Mouse (Mus musculus) limb, embryonic 12.5 days (tissue): Measurements from ENCODE around the gene Osbpl11. TPM values are rescaled to one million over a fixed set of nuclear protein-coding genes. Genes with fewer than 3 reads are reported as not detected.
"Not testable (repeated sequence)": the region's sequence is repeated elsewhere in the genome, so short reads cannot be mapped to it uniquely, and the experiment has no call there.

Source experiments
- ATAC-seq: fragments of 200-750 bp; cut with Nextera tagmentation; 2 replicates; pipeline ENCODE4 v1.8.0; 2017; ENCODE audit warnings: low read depth, moderate TSS enrichment; ENCODE audit not compliant: insufficient number of reproducible peaks, insufficient read depth, low FRiP score, low TSS enrichment
- H3K27ac ChIP-seq: fragments of 300-500 bp; sonication (generic); 2 replicates; pipeline ENCODE4 v1.5.1; 2016; ENCODE audit warnings: mild to moderate bottlenecking, moderate library complexity
- H3K27me3 ChIP-seq: fragments of 300-500 bp; sonication (generic); 2 replicates; pipeline ENCODE4 v1.6.1; 2016; ENCODE audit warnings: mild to moderate bottlenecking, moderate library complexity
- H3K36me3 ChIP-seq: fragments of 300-500 bp; sonication (generic); 2 replicates; pipeline ENCODE4 v1.6.1; 2016; ENCODE audit warnings: mild to moderate bottlenecking, moderate library complexity
- H3K4me1 ChIP-seq: fragments of 300-500 bp; sonication (generic); replicated peaks from 2 replicates; pipeline ENCODE4 v1.6.1; 2016
- H3K4me2 ChIP-seq: fragments of 300-500 bp; sonication (generic); 2 replicates; pipeline ENCODE4 v1.6.1; 2016; ENCODE audit warnings: mild to moderate bottlenecking, moderate library complexity
- H3K4me3 ChIP-seq: fragments of 300-500 bp; sonication (generic); replicated peaks from 2 replicates; pipeline ENCODE4 v1.5.1; 2016; ENCODE audit warnings: mild to moderate bottlenecking
- H3K9ac ChIP-seq: fragments of 300-500 bp; sonication (generic); replicated peaks from 2 replicates; pipeline ENCODE4 v1.6.1; 2016; ENCODE audit warnings: mild to moderate bottlenecking, moderate library complexity
- H3K9me3 ChIP-seq: fragments of 300-500 bp; sonication (generic); 2 replicates; pipeline ENCODE4 v1.6.1; 2016; ENCODE audit warnings: mild to moderate bottlenecking, moderate library complexity
- WGBS: fragments of 180-500 bp; shearing (Covaris S2); methylation state at CpG from one replicate; pipeline ENCODE4 v1.1.7; 2016; 5-methylcytosine and 5-hydroxymethylcytosine counted together
- polyA plus RNA-seq: library from polyadenylated mRNA; unstranded; fragments of >200 nt; fragmentation: Nextera tagmentation; extraction: Ambion mirVana; gene quantifications from 2 replicates; pipeline ENCODE4 v1.2.1, GENCODE M21; 2016

Osbpl11 gene
- polyA plus RNA-seq, 1 experiment from 2014 or later: 28.4 TPM

DNA sequence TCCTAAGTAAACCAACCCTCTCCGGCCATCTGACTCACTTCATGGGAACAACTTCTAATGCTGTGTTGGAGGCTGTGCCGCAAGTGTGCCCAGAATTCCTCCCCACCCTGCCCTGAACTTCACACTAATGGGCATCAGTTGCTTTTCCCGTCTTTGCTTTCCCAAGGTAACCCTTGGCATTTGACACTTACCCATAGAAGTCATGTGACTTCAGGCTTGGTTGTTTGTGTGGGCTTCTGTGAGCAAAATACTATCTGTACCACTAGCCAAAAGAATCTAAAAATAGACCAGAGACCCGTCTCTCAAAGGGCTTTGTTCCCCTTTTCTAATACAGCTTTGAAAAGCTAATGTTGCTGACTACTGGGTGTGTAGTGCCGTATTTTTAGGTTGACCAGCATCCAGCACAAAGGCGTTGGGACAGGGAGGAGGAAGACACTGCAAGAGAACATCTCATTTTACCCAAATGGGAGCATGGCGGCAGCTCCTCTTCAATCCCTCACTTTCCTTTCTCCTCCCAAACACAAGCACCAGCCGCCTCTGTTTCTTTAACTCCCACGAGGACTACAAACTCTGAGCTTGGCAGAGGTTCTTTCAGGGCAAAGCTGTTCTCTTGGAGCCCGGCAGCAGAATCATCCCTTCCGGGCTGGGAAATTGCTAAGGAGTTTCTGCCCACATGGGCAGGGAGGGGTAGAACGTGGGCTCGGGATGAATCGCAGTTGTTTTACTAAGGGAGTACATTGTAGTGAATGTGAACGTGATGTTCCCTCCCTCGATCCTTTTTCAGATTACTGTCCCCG lies 6.4 kb upstream of the Osbpl11 start:
- no peak for ATAC-seq
- Histone ChIP-seq H3K4me3 (no peak overlapping the region), H3K4me2 (peak overlapping the region; percentile 10; the same call in 1 of the 2 replicates), H3K36me3 (no peaks in the 10 kb centered on the region), H3K27me3 (no peaks in the 10 kb centered on the region), H3K9me3 (no peaks in the 10 kb centered on the region), H3K4me1 (no peaks in the 10 kb centered on the region), H3K9ac (no peak overlapping the region), H3K27ac (no peak overlapping the region)
- 77% methylated on average over 17 of the region's 17 CpGs for WGBS

GRCm38 (mm10) chr16:33179222-33179621 lies 5.6 kb upstream of the Osbpl11 start:
- H3K27ac ChIP-seq, H3K27me3 ChIP-seq, H3K9ac ChIP-seq, H3K4me3 ChIP-seq, H3K9me3 ChIP-seq, H3K4me1 ChIP-seq, ATAC-seq, H3K36me3 ChIP-seq, H3K4me2 ChIP-seq: not testable (repeated sequence)
- 92% methylated on average over 10 of the region's 10 CpGs for WGBS

GRCm38 (mm10) chr16:33179911-33180310 lies 5.0 kb upstream of the Osbpl11 start:
- Histone ChIP-seq H3K4me2 (no peak overlapping the region), H3K4me3 (no peak overlapping the region)
- 86% methylated on average over 3 of the region's 3 CpGs for WGBS

DNA sequence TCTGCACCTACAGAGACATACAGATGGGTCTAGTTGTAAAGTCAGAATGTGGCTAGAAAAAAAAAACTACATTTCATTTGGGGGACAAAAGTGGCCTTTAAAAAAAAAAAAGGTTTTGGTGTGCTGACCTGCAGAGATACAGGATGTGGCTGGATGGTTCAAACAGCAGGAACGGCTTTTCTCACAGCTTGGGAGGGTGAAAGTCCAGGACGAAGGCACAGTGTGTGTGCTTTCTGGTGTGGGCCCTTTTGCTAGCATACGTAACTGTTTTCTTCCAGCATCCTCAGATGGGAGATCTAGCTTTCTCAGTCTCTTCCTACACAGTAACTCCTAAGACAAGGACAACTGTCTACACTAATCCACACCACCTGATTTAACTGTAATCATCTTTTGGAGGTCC lies 4.1 kb upstream of the Osbpl11 start:
- Histone ChIP-seq H3K4me2 (no peak overlapping the region), H3K9me3 (no peaks in the 10 kb centered on the region), H3K27ac (no peak overlapping the region), H3K4me1 (no peaks in the 10 kb centered on the region; the same call in 1 of the 2 replicates), H3K27me3 (no peaks in the 10 kb centered on the region), H3K4me3 (no peak overlapping the region), H3K9ac (no peak overlapping the region), H3K36me3 (no peaks in the 10 kb centered on the region)
- WGBS: 63% methylated on average over 3 of the region's 3 CpGs
- no peak for ATAC-seq

More at GRCm38 (mm10) chr16:33179911-33180310, 5.0 kb upstream of the Osbpl11 start:
- no peak for ATAC-seq
- Histone ChIP-seq H3K9me3 (no peaks in the 10 kb centered on the region), H3K36me3 (no peaks in the 10 kb centered on the region), H3K27me3 (no peaks in the 10 kb centered on the region), H3K27ac (no peak overlapping the region), H3K9ac (no peak overlapping the region), H3K4me1 (no peaks in the 10 kb centered on the region)

DNA sequence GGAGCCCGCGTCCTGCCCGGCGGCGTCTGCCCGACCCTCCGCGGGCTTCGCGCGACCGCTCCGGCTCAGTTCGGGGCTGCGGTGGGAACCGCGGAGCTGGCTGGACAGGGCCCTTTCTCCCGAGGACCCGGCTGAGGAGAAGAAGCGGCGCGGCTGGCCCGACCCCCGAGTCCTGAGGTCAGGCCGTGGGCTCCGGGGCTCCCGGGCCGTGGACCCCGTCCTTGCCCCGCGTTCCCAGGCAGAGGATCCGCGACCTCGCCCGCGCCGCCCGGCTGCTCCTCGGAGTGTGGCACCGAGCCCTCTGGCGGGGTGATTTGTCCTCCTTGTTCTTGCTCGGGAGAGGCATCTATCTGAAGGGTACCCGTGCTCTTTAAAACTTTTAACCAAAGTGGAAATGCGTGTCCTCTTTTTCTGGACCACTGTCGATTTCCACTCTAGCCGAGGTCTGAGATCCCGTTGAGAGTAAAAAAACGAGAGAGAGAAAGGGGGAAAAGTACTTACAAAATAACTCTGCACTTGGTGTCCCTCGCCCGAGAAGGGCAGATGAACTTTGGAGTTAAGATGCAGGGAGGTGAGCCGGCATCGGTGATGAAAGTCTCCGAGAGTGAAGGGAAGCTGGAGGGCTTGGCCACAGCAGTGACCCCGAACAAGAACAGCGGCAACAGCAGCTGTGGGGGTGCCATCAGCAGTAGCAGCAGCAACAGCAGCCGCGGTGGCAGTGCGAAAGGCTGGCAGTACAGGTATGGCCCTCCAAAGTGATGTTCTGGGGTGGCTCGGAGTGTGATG lies 583 bp downstream of the Osbpl11 start:
- H3K4me1 ChIP-seq: peaks cover 18% of the 10 kb centered on the region
- H3K4me2 ChIP-seq: peak overlapping the region; percentile 87
- no peaks in the 10 kb centered on the region for H3K36me3 ChIP-seq
- peak overlapping the region; percentile 93 for H3K4me3 ChIP-seq
- no peaks in the 10 kb centered on the region for H3K27me3 ChIP-seq
- no peaks in the 10 kb centered on the region for H3K9me3 ChIP-seq
- under 1% methylated on average over 59 of the region's 59 CpGs for WGBS
- peak overlapping the region; percentile 91 for H3K27ac ChIP-seq
- H3K9ac ChIP-seq: peak overlapping the region; percentile 92
- ATAC-seq: peak; percentile 43; the same call in 1 of the 2 replicates

DNA sequence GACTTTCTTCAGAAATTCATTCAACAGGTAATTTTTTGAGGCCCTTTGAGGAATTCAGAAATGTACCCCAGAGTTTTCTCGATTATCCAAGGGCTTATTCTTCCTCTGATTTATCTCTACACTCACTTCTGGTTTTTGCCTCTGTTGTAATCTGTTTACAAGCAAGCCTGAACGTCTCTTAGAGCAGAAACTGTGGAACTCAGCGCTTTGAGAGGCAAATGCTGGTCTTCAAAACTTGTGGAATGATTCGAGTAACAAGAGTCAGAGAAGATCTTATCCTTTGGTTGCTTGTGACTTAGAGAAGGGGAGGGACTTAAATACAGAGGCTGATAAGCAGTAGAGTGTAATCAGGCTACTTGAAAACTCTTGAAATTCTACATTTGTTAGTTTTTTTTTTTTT lies 1.3 kb downstream of the Osbpl11 start:
- peak overlapping the region; percentile 93 for H3K4me3 ChIP-seq
- H3K4me1 ChIP-seq: peaks cover 18% of the 10 kb centered on the region
- no peak for ATAC-seq
- no peaks in the 10 kb centered on the region for H3K36me3 ChIP-seq
- 31% methylated on average over 4 of the region's 4 CpGs for WGBS
- H3K27ac ChIP-seq: no peak overlapping the region
- H3K9ac ChIP-seq: peak overlapping the region; percentile 92
- H3K9me3 ChIP-seq: no peaks in the 10 kb centered on the region
- H3K4me2 ChIP-seq: peak overlapping the region; percentile 87
- no peaks in the 10 kb centered on the region for H3K27me3 ChIP-seq

- Histone ChIP-seq H3K27ac (no peak overlapping the region), H3K9me3 (no peaks in the 10 kb centered on the region), H3K4me1 (peaks cover 18% of the 10 kb centered on the region), H3K27me3 (no peaks in the 10 kb centered on the region), H3K9ac (no peak overlapping the region), H3K4me3 (no peak overlapping the region), H3K36me3 (peaks cover 8% of the 10 kb centered on the region), H3K4me2 (no peak overlapping the region)
- no peak for ATAC-seq
- WGBS: 71% methylated on average over 3 of the region's 3 CpGs
Measured at GRCm38 (mm10) chr16:33188076-33188475, 3.2 kb downstream of the Osbpl11 start.

DNA sequence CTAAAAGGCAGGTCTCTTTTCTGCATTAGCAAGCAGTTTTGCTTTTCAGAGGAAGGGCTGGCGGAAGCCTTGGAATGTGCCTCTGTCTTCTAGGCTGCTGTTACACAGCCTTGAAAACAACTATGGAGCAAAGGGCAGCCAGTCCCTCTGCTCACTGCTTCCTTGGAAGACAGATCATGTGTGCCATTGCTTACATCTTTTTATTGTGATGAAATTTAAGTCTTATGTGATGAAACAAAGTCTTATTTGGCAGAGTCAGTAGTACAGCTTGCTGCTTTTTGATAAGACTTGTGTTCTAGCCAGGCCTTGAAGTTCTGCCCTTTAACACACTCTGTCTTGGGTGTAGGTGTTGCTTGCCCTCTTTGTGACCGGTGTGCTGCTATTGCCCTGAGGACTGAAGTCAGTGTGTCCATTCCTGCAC lies 6.8 kb downstream of the Osbpl11 start:
- WGBS: 92% methylated on average over 2 of the region's 2 CpGs
- no peak overlapping the region for H3K4me3 ChIP-seq
- no peak overlapping the region for H3K4me2 ChIP-seq
- no peak overlapping the region for H3K27ac ChIP-seq
- H3K4me1 ChIP-seq: peaks cover 12% of the 10 kb centered on the region
- peaks cover 14% of the 10 kb centered on the region for H3K36me3 ChIP-seq
- no peak for ATAC-seq
- no peak overlapping the region for H3K9ac ChIP-seq
- no peaks in the 10 kb centered on the region for H3K27me3 ChIP-seq
- H3K9me3 ChIP-seq: no peaks in the 10 kb centered on the region

GRCm38 (mm10) chr16:33192280-33192679 lies 7.4 kb downstream of the Osbpl11 start:
- 83% methylated on average over 2 of the region's 2 CpGs for WGBS
- Histone ChIP-seq H3K27ac (no peak overlapping the region), H3K9me3 (no peaks in the 10 kb centered on the region), H3K9ac (no peak overlapping the region), H3K4me3 (no peak overlapping the region), H3K4me2 (no peak overlapping the region), H3K36me3 (peaks cover 14% of the 10 kb centered on the region), H3K4me1 (peaks cover 7% of the 10 kb centered on the region), H3K27me3 (no peaks in the 10 kb centered on the region)
- ATAC-seq: no peak

DNA sequence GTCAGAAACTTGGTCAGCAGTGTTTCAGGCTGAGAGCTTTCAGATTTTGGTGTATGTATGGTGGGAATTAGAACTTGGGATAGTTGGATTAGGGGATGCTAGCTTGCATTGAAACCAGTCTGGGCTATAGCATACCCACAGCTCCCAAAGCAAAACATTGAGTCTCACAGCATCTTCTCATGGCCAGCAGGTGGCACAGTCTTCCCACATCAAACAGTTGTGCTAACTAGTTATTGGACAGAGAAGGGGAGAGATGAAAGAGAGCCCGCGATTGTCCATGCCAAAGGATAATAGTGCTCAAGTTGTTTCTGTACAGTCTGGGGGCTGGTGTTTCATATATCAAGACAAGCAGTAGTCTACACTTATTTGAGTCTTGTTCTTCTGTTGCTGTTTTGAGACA lies 8.8 kb downstream of the Osbpl11 start:
- H3K4me1 ChIP-seq: no peaks in the 10 kb centered on the region
- peaks cover 18% of the 10 kb centered on the region for H3K36me3 ChIP-seq
- no peak overlapping the region for H3K9ac ChIP-seq
- no peak for ATAC-seq
- H3K9me3 ChIP-seq: no peaks in the 10 kb centered on the region
- 61% methylated on average over 2 of the region's 2 CpGs for WGBS
- H3K4me3 ChIP-seq: no peak overlapping the region
- H3K27ac ChIP-seq: no peak overlapping the region
- H3K4me2 ChIP-seq: no peak overlapping the region
- no peaks in the 10 kb centered on the region for H3K27me3 ChIP-seq

DNA sequence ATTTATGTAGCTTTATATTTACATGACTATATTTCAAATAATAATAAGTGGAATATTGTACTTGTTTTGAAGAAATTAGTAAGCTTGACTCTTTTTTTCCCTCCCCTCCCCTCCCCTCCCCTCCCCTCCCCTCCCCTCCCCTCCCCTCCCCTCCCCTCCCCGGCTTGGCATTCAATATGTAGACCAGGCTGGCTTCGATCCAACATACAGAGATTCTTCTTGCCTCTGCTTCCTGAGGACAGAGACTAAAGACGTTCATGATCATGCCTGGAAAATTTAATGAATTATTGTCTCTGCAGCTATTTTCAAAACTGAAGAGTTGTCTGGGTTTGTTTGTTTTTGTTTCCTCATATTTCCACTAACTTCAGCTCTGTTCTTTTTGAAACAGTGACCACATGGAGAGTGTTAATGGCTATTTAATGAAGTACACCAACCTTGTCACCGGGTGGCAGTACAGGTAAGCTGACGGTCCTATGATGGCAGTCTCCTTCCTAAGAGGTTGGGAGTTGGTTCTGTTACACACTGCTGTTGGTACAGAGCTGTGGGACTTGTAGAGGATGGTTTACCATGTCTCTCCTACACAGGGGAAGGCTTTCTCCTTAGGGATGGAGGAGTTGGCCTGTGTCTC lies 10.9 kb downstream of the Osbpl11 start:
- ATAC-seq: 0 out of 2 replicates have a peak, but pooled peaks have one; percentile 26
- WGBS: 53% methylated on average over 4 of the region's 5 CpGs

More for the DNA sequence above, 10.9 kb downstream of the Osbpl11 start:
- H3K27ac ChIP-seq: no peak overlapping the region
- no peak overlapping the region for H3K4me2 ChIP-seq
- peaks cover 32% of the 10 kb centered on the region for H3K36me3 ChIP-seq
- H3K4me1 ChIP-seq: no peaks in the 10 kb centered on the region
- no peaks in the 10 kb centered on the region for H3K27me3 ChIP-seq
- no peak overlapping the region for H3K9ac ChIP-seq
- no peak overlapping the region for H3K4me3 ChIP-seq
- no peaks in the 10 kb centered on the region for H3K9me3 ChIP-seq
